Mouse (Mus musculus) cerebellum, adult 11 months (tissue): ENCODE measurements at regions not wholly inside any gene's neighbourhood (a gene's known extent, or its start where the extent isn't known, plus 50 kb on each side); places are given as distances from the start of the nearest gene placed in this dataset.
"Not testable (repeated sequence)": the region's sequence is repeated elsewhere in the genome, so short reads cannot be mapped to it uniquely, and the experiment has no call there.

Source experiments
- DNase-seq: peaks from one replicate; pipeline ENCODE4 v3.0.0; 2022

- not testable (repeated sequence) for DNase-seq
Measured at GRCm38 (mm10) chr11:93651966-93652365, 233.6 kb downstream of the Utp18 start.
